Mouse (Mus musculus) heart, postnatal 14 days (tissue): ENCODE measurements around the gene Ttll10. TPM values are rescaled to one million over a fixed set of nuclear protein-coding genes. Genes with fewer than 3 reads are reported as not detected.
A peak's percentile ranks its signal among the peaks of the same experiment; 100 is the strongest.

Experiments used
- DNase-seq, 2 experiments: peaks; one replicate each; pipeline ENCODE4 v3.0.0; 2021 to 2022
- intact Hi-C: fragments of 180-260 bp; cut with DNase I; formaldehyde crosslinking; loops from one replicate; pipeline ENCODE4 v1.15.1; 2025
- total RNA-seq, 2 experiments: library from RNA; stranded (reverse); gene quantifications; 2 replicates each; pipeline ENCODE4 v1.2.3; 2021

The Ttll10 gene
- total RNA-seq, 2 experiments from 2014 or later: not detected

- intact Hi-C loops: loop anchor here (5.0 kb wide), 2 partner anchors 68 to 82 kb away; partner anchors contain the start of gene C1qtnf12
- no peak for DNase-seq
Measured at GRCm38 (mm10) chr4:156030651-156031118, 28.5 kb downstream of the Ttll10 start.

GRCm38 (mm10) chr4:156028580-156028979 lies 30.6 kb downstream of the Ttll10 start:
- intact Hi-C loops: no loop called here
- DNase-seq: no peak

GRCm38 (mm10) chr4:156026013-156026412 lies 33.2 kb downstream of the Ttll10 start, which contains the start of gene Tnfrsf18:
Gene Tnfrsf18, plus strand, starts transcription at chr4:156026164.
- intact Hi-C loops: no loop called here
- DNase-seq: peak; percentile 50 to 61

- no peak for DNase-seq
Measured at GRCm38 (mm10) chr4:156024184-156024583, 35.0 kb downstream of the Ttll10 start.

GRCm38 (mm10) chr4:156023520-156023919 lies 35.7 kb downstream of the Ttll10 start:
- no peak for DNase-seq
- intact Hi-C loops: no loop called here

More at GRCm38 (mm10) chr4:156024184-156024583, 35.0 kb downstream of the Ttll10 start:
- intact Hi-C loops: no loop called here

- intact Hi-C loops: no loop called here
- DNase-seq: no peak
Measured at GRCm38 (mm10) chr4:156021942-156022419, 37.2 kb downstream of the Ttll10 start.

- intact Hi-C loops: no loop called here
- no peak for DNase-seq
Measured at GRCm38 (mm10) chr4:156021381-156021780, 37.8 kb downstream of the Ttll10 start.

GRCm38 (mm10) chr4:156019771-156020170 lies 39.4 kb downstream of the Ttll10 start:
- no peak for DNase-seq
- intact Hi-C loops: no loop called here

- DNase-seq: no peak
- intact Hi-C loops: no loop called here
Measured at GRCm38 (mm10) chr4:156014436-156014835, 44.8 kb downstream of the Ttll10 start.

- intact Hi-C loops: no loop called here
Measured at GRCm38 (mm10) chr4:156013637-156014036, 45.6 kb downstream of the Ttll10 start, which contains the start of gene Tnfrsf4. Gene Tnfrsf4, plus strand, starts transcription at chr4:156013843.

GRCm38 (mm10) chr4:156008369-156008768 lies 50.8 kb downstream of the Ttll10 start:
- intact Hi-C loops: no loop called here
- DNase-seq: no peak

More at GRCm38 (mm10) chr4:156013637-156014036, 45.6 kb downstream of the Ttll10 start, which contains the start of gene Tnfrsf4:
- no peak for DNase-seq

GRCm38 (mm10) chr4:156004109-156004508 lies 55.1 kb downstream of the Ttll10 start:
- intact Hi-C loops: no loop called here

GRCm38 (mm10) chr4:155993606-155994005 lies 65.6 kb downstream of the Ttll10 start:
- intact Hi-C loops: loop anchor here (2.0 to 10.0 kb wide), 2 partner anchors 39 to 111 kb away; partner anchors contain the start of gene 9430015G10Rik
- no peak for DNase-seq

More at GRCm38 (mm10) chr4:156004109-156004508, 55.1 kb downstream of the Ttll10 start:
- DNase-seq: no peak

GRCm38 (mm10) chr4:155992906-155993547 lies 66.2 kb downstream of the Ttll10 start:
- intact Hi-C loops: loop anchor here (2.0 to 10.0 kb wide), 2 partner anchors 40 to 112 kb away; partner anchors contain the start of gene 9430015G10Rik

GRCm38 (mm10) chr4:155992241-155992905 lies 66.8 kb downstream of the Ttll10 start, which contains the start of the genes B3galt6 and Sdf4:
Gene B3galt6, minus strand, starts transcription at chr4:155992649.
Gene Sdf4, plus strand, starts transcription at chr4:155992872.
- intact Hi-C loops: loop anchor here (2.0 to 10.0 kb wide), 2 partner anchors 40 to 112 kb away; partner anchors contain the start of gene 9430015G10Rik
- peak; percentile 86 to 90 for DNase-seq

More at GRCm38 (mm10) chr4:155992906-155993547, 66.2 kb downstream of the Ttll10 start:
- DNase-seq: peak; percentile 93 to 98

GRCm38 (mm10) chr4:155991908-155992230 lies 67.3 kb downstream of the Ttll10 start:
- intact Hi-C loops: loop anchor here (2.0 to 10.0 kb wide), 2 partner anchors 41 to 113 kb away; partner anchors contain the start of gene 9430015G10Rik
- no peak for DNase-seq

GRCm38 (mm10) chr4:155991211-155991907 lies 67.9 kb downstream of the Ttll10 start:
- intact Hi-C loops: loop anchor here (10.0 kb wide), 1 partner anchor 113 kb away; the partner anchor contains the start of gene 9430015G10Rik
- DNase-seq: no peak
